ENCODE assay signal across 8 mouse cellular contexts in the genomic region with DNA sequence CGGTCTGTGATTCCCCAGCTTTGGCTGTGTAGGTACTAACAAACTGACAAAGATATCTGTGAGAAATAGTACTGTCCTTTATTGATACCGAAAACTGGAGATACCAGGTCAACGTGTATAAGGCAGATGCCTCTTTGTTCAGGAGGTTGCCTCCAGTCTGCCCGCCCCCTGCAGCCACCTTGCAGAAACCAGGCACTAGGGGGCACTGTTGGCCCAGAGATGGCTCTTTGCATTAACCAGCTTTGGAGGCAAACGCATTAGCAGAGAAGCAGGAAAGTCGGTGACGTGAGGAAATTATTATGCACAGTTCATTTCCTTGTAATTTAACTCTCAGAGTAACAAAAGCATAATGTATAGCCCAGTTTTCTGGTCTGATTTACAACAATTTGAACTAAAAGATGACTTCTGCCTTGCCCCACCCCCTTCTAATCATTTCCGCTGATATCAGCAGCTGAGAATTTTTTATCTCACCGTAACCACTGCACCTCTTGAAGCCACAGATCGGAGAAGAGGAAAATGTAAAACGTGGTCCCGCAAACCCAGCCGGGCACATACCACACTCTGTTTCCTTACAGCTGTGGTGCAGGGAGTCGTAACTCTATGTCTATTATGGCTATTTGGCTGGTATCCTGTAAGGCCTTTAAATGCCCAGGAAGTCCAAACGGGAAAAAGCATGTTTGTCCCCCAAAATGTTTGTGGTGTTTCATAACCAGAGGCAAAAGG.
DNase-seq lines count a peak whose midpoint lies in the region; ATAC-seq and TF ChIP-seq lines count a peak whose summit lies in the region.

No protein-coding gene starts in this region.

- DNase-seq in WW6 (ENCODE audit: low read depth, low spot score), result peak; percentile 45
- DNase-seq in cerebellum, postnatal 36 days, result peak; percentile 91 to 94
- DNase-seq in gastrocnemius, adult 8-10 months (ENCODE audit: low spot score in 2 of 2), result peak; percentile 75 to 76
- DNase-seq in hindlimb bud, embryonic 11.5 days (ENCODE audit: extremely low spot score, low read depth, low spot score), result peak; percentile 86
- peak; percentile 89 to 95 for DNase-seq in left cerebral cortex, adult 2 months (ENCODE audit: extremely low spot score in 1 of 2, low spot score in 2 of 2)
- peak; percentile 91 to 97 for DNase-seq in right cerebral cortex, adult 2 months (ENCODE audit: low spot score in 2 of 2)
- DNase-seq in urinary bladder, postnatal 10 days (ENCODE audit: low spot score), result peak; percentile 78

- ATAC-seq in megakaryocyte, adult 5-6 weeks (ENCODE audit: poor library complexity, severe bottlenecking), result peak; percentile 92

- H3K4me3 ChIP-seq in left cerebral cortex, adult 2 months, result peak overlapping the region; percentile 5; the same call in 1 of the 2 replicates

- TF ChIP-seq CTCF in left cerebral cortex, adult 2 months (IDR thresholded peaks at IDR 0.05), result peak; percentile 99

- intact Hi-C loops in left cerebral cortex, adult 2 months (cut with DNase I), result loop anchor here (1.0 to 5.0 kb wide), 7 partner anchors 116 to 1801 kb away; a partner anchor contains a TSS

- H3K27ac ChIP-seq in left cerebral cortex, adult 2 months, result no peak overlapping the region
